Mouse (Mus musculus): Measurements from ENCODE around the gene Ddit4. TPM values are rescaled to one million over a fixed set of nuclear protein-coding genes. Genes with fewer than 3 reads are reported as not detected.

The Ddit4 gene
- total RNA-seq, 2 experiments from 2014 or later = 99.5 to 106 TPM

GRCm38 (mm10) chr10:59920810-59921681 lies 30.6 kb downstream of the Ddit4 start:
- DNase-seq (ENCODE audit: low spot score in 2 of 2) = peak in 1 of 2 experiments; percentile 64

GRCm38 (mm10) chr10:59920485-59920809 lies 31.2 kb downstream of the Ddit4 start:
- DNase-seq (ENCODE audit: low spot score in 2 of 2) = no peak

- DNase-seq (ENCODE audit: low spot score in 2 of 2) = peak in 1 of 2 experiments; percentile 23
Measured at GRCm38 (mm10) chr10:59919494-59920181, 32.0 kb downstream of the Ddit4 start.

- DNase-seq (ENCODE audit: low spot score in 2 of 2) = no peak
Measured at GRCm38 (mm10) chr10:59918111-59918510, 33.5 kb downstream of the Ddit4 start.

- no peak for DNase-seq (ENCODE audit: low spot score in 2 of 2)
Measured at GRCm38 (mm10) chr10:59916649-59917048, 35.0 kb downstream of the Ddit4 start.

GRCm38 (mm10) chr10:59916159-59916558 lies 35.5 kb downstream of the Ddit4 start:
- peak in 1 of 2 experiments; percentile 37 for DNase-seq (ENCODE audit: low spot score in 2 of 2)

- DNase-seq (ENCODE audit: low spot score in 2 of 2) = no peak
Measured at GRCm38 (mm10) chr10:59915196-59915962, 36.3 kb downstream of the Ddit4 start.

- DNase-seq (ENCODE audit: low spot score in 2 of 2) = no peak
Measured at GRCm38 (mm10) chr10:59911561-59912198, 40.0 kb downstream of the Ddit4 start.

GRCm38 (mm10) chr10:59911091-59911490 lies 40.5 kb downstream of the Ddit4 start:
- no peak for DNase-seq (ENCODE audit: low spot score in 2 of 2)

- DNase-seq (ENCODE audit: low spot score in 2 of 2) = no peak
Measured at GRCm38 (mm10) chr10:59909357-59909847, 42.2 kb downstream of the Ddit4 start.

- DNase-seq (ENCODE audit: low spot score in 2 of 2) = no peak
Measured at GRCm38 (mm10) chr10:59908776-59909315, 42.8 kb downstream of the Ddit4 start.

GRCm38 (mm10) chr10:59907695-59908299 lies 43.8 kb downstream of the Ddit4 start:
- no peak for DNase-seq (ENCODE audit: low spot score in 2 of 2)

GRCm38 (mm10) chr10:59907080-59907609 lies 44.5 kb downstream of the Ddit4 start:
- DNase-seq (ENCODE audit: low spot score in 2 of 2) = no peak

- DNase-seq (ENCODE audit: low spot score in 2 of 2) = no peak
Measured at GRCm38 (mm10) chr10:59903170-59903569, 48.5 kb downstream of the Ddit4 start.

- DNase-seq (ENCODE audit: low spot score in 2 of 2) = no peak
Measured at GRCm38 (mm10) chr10:59902606-59902990, 49.0 kb downstream of the Ddit4 start.

- no peak for DNase-seq (ENCODE audit: low spot score in 2 of 2)
Measured at GRCm38 (mm10) chr10:59901986-59902605, 49.5 kb downstream of the Ddit4 start.

- DNase-seq (ENCODE audit: low spot score in 2 of 2) = no peak
Measured at GRCm38 (mm10) chr10:59901463-59901862, 50.2 kb downstream of the Ddit4 start.

GRCm38 (mm10) chr10:59900939-59901338 lies 50.7 kb downstream of the Ddit4 start:
- no peak for DNase-seq (ENCODE audit: low spot score in 2 of 2)

- no peak for DNase-seq (ENCODE audit: low spot score in 2 of 2)
Measured at GRCm38 (mm10) chr10:59900174-59900435, 51.5 kb downstream of the Ddit4 start.
